Mouse (Mus musculus) frontal cortex, postnatal 25 days (tissue): ENCODE data around the gene Galr2.
"Not testable (repeated sequence)": the region's sequence is repeated elsewhere in the genome, so short reads cannot be mapped to it uniquely, and the experiment has no call there.

ENCODE experiments used
- DNase-seq, 2 experiments: peaks; one replicate each; pipeline ENCODE4 v3.0.0; 2022; ENCODE audit warnings: low spot score in 2 of 2

Gene Galr2

GRCm38 (mm10) chr11:116269560-116269959, 11.2 kb upstream of the Galr2 start:
- no peak for DNase-seq

- DNase-seq = no peak
Observed at GRCm38 (mm10) chr11:116272589-116273468, 7.9 kb upstream of the Galr2 start.

- no peak for DNase-seq
Observed at GRCm38 (mm10) chr11:116273469-116274044, 7.2 kb upstream of the Galr2 start.

- peak; percentile 86 to 88 for DNase-seq
Observed at GRCm38 (mm10) chr11:116274045-116274666, 6.6 kb upstream of the Galr2 start, which contains the start of gene Srp68. Gene Srp68 (minus strand): TSS chr11:116274217.

- not testable (repeated sequence) for DNase-seq
Observed at GRCm38 (mm10) chr11:116277184-116277583, 3.6 kb upstream of the Galr2 start.

- DNase-seq = no peak
Observed at GRCm38 (mm10) chr11:116281671-116282070, 932 bp downstream of the Galr2 start.

- no peak for DNase-seq
Observed at GRCm38 (mm10) chr11:116282089-116282488, 1.4 kb downstream of the Galr2 start.

- no peak for DNase-seq
Observed at GRCm38 (mm10) chr11:116282912-116283521, 2.3 kb downstream of the Galr2 start.

- no peak for DNase-seq
Observed at GRCm38 (mm10) chr11:116283982-116284381, 3.2 kb downstream of the Galr2 start.

GRCm38 (mm10) chr11:116285770-116286191, 5.0 kb downstream of the Galr2 start:
- no peak for DNase-seq

- DNase-seq = no peak
Observed at GRCm38 (mm10) chr11:116287351-116287750, 6.6 kb downstream of the Galr2 start.

- no peak for DNase-seq
Observed at GRCm38 (mm10) chr11:116290556-116290955, 9.8 kb downstream of the Galr2 start.

- no peak for DNase-seq
Observed at GRCm38 (mm10) chr11:116292401-116292800, 11.7 kb downstream of the Galr2 start.

- no peak for DNase-seq
Observed at GRCm38 (mm10) chr11:116293538-116294137, 12.9 kb downstream of the Galr2 start.

- DNase-seq = peak in 1 of 2 experiments; percentile 35
Observed at GRCm38 (mm10) chr11:116294319-116294718, 13.6 kb downstream of the Galr2 start.

GRCm38 (mm10) chr11:116296191-116296734, 15.5 kb downstream of the Galr2 start:
- no peak for DNase-seq

- no peak for DNase-seq
Observed at GRCm38 (mm10) chr11:116297017-116297416, 16.3 kb downstream of the Galr2 start.

GRCm38 (mm10) chr11:116298221-116298620, 17.5 kb downstream of the Galr2 start:
- DNase-seq = no peak

GRCm38 (mm10) chr11:116298621-116299020, 17.9 kb downstream of the Galr2 start:
- no peak for DNase-seq

GRCm38 (mm10) chr11:116305423-116305822, 24.7 kb downstream of the Galr2 start:
- DNase-seq = no peak
